ENCODE assay signal across 16 mouse cellular contexts in genomic region chr7:96409323-96409880, GRCm38 (mm10).
DNase-seq lines count a peak whose midpoint lies in the region; ATAC-seq and TF ChIP-seq lines count a peak whose summit lies in the region.
"Had no signal": no experiment of that assay in that cellular context is flagged by ENCODE, and none has a peak within 500 bp of the region (broad histone marks: within the 10 kb centered on the region; RNA-seq: fewer than 3 reads in every experiment).

No protein-coding gene starts in this region.

- H3K27ac ChIP-seq in neural tube, embryonic 15.5 days (replicated peaks): no peak overlapping the region
- H3K27ac ChIP-seq in olfactory bulb, adult 2 months (ENCODE audit: insufficient read depth, low read depth, low read length): 0 out of 2 replicates have a peak overlapping the region, but pooled peaks have one; percentile 1
- H3K27ac ChIP-seq: liver, embryonic 13.5 days had no signal

- 0 out of 2 replicates have a peak overlapping the region, but pooled peaks have one; percentile 3 for H3K9ac ChIP-seq in neural tube, embryonic 15.5 days (replicated peaks)
- H3K9ac ChIP-seq: heart, embryonic 12.5 days; liver, embryonic 13.5 days had no signal

- WGBS in neural tube, embryonic 15.5 days: 37% methylated on average over 11 of the region's 11 CpGs
- WGBS in olfactory bulb, adult 2 months: 66% methylated on average over 11 of the region's 11 CpGs

- H3K4me2 ChIP-seq in neural tube, embryonic 15.5 days: no peak overlapping the region
- H3K4me2 ChIP-seq: heart, embryonic 12.5 days; liver, embryonic 13.5 days had no signal

- TF ChIP-seq POLR2A in olfactory bulb, adult 2 months (IDR thresholded peaks at IDR 0.05; ENCODE audit: insufficient read depth, low read depth, low read length): no peak

- TF ChIP-seq CTCF in olfactory bulb, adult 2 months (IDR thresholded peaks at IDR 0.05; ENCODE audit: insufficient read depth, low read depth, low read length): no peak

- H3K36me3 ChIP-seq in neural tube, embryonic 15.5 days: no peaks in the 10 kb centered on the region
- H3K36me3 ChIP-seq: G1E; heart, embryonic 12.5 days; liver, embryonic 13.5 days had no signal

- H3K9me3 ChIP-seq in neural tube, embryonic 15.5 days (replicated peaks): no peaks in the 10 kb centered on the region
- H3K9me3 ChIP-seq: heart, embryonic 12.5 days; liver, embryonic 13.5 days had no signal

- no peak overlapping the region for H3K4me3 ChIP-seq in neural tube, embryonic 15.5 days (replicated peaks)
- no peak overlapping the region for H3K4me3 ChIP-seq in olfactory bulb, adult 2 months (ENCODE audit: insufficient read depth, low read depth, low read length)
- H3K4me3 ChIP-seq: heart, embryonic 12.5 days; liver, embryonic 13.5 days had no signal

- DNase-seq in frontal cortex, postnatal 25 days (ENCODE audit: low spot score in 2 of 2): no peak
- DNase-seq in kidney, postnatal 36 days: peak; percentile 12 to 20
- no peak for DNase-seq in kidney, adult 8-10 months
- DNase-seq in neural tube, embryonic 10.5 days (ENCODE audit: extremely low spot score, low spot score): no peak
- no peak for DNase-seq in thymus, adult 18-20 months
- DNase-seq: adrenal gland, adult 8-10 months; cerebellum, adult 8-10 months; heart, postnatal 36 days; liver, embryonic 13.5 days; lung, postnatal 36 days had no signal

- H3K27me3 ChIP-seq in neural tube, embryonic 15.5 days (replicated peaks): no peaks in the 10 kb centered on the region
- H3K27me3 ChIP-seq: liver, embryonic 13.5 days had no signal

- ATAC-seq in frontal cortex, adult (ENCODE audit: low TSS enrichment): peak; percentile 86
- 0 out of 2 replicates have a peak, but pooled peaks have one; percentile 37 for ATAC-seq in neural tube, embryonic 15.5 days (ENCODE audit: low FRiP score)
- ATAC-seq: inflammation-experienced regulatory T-cells, adult 6 months had no signal

- H3K4me1 ChIP-seq in neural tube, embryonic 15.5 days: peaks cover 34% of the 10 kb centered on the region
- peaks cover 13% of the 10 kb centered on the region for H3K4me1 ChIP-seq in olfactory bulb, adult 2 months (ENCODE audit: control insufficient read depth, insufficient read depth, low read length)
- H3K4me1 ChIP-seq: liver, embryonic 13.5 days had no signal

Comparison
In these comparisons a context has a peak if more than half of its experiments do, and no peak if none do; other contexts are left out.
1. DNase-seq: peak in kidney, postnatal 36 days (2 of 2); none in frontal cortex, postnatal 25 days (0 of 2), kidney, adult 8-10 months (0 of 2), neural tube, embryonic 10.5 days (single experiment) and thymus, adult 18-20 months (0 of 2).